Mouse (Mus musculus): ENCODE data around the gene Cldn9.
A peak's percentile ranks its signal among the peaks of the same experiment; 100 is the strongest.

The Cldn9 gene

GRCm38 (mm10) chr17:23683856-23684672 lies at the start of gene Cldn9:
TSS of gene Cldn9 (minus strand) at chr17:23684026.
- no peak for DNase-seq

GRCm38 (mm10) chr17:23730441-23730840 lies 46.6 kb upstream of the Cldn9 start:
- DNase-seq: no peak

- DNase-seq: peak; percentile 65 to 79
Measured at GRCm38 (mm10) chr17:23726758-23727142, 42.9 kb upstream of the Cldn9 start.

- peak; percentile 93 to 97 for DNase-seq
Measured at GRCm38 (mm10) chr17:23725999-23726757, 42.4 kb upstream of the Cldn9 start, which contains the start of gene Pkmyt1. TSS of gene Pkmyt1 (plus strand) at chr17:23726336.

- no peak for DNase-seq
Measured at GRCm38 (mm10) chr17:23725477-23725876, 41.7 kb upstream of the Cldn9 start.

- no peak for DNase-seq
Measured at GRCm38 (mm10) chr17:23722376-23723125, 38.7 kb upstream of the Cldn9 start, which contains the start of gene 1520401A03Rik. TSS of gene 1520401A03Rik (minus strand) at chr17:23722783.

- no peak for DNase-seq
Measured at GRCm38 (mm10) chr17:23721886-23722285, 38.1 kb upstream of the Cldn9 start.

GRCm38 (mm10) chr17:23719455-23719854 lies 35.6 kb upstream of the Cldn9 start:
- no peak for DNase-seq

- DNase-seq: no peak
Measured at GRCm38 (mm10) chr17:23717003-23717402, 33.2 kb upstream of the Cldn9 start.

GRCm38 (mm10) chr17:23706212-23706611 lies 22.4 kb upstream of the Cldn9 start:
- peak; percentile 89 to 91 for DNase-seq

GRCm38 (mm10) chr17:23705525-23706104 lies 21.8 kb upstream of the Cldn9 start:
- peak in 1 of 2 experiments; percentile 10 for DNase-seq

GRCm38 (mm10) chr17:23704741-23705140 lies 20.9 kb upstream of the Cldn9 start:
- DNase-seq: peak; percentile 13 to 43

- DNase-seq: no peak
Measured at GRCm38 (mm10) chr17:23703301-23703700, 19.5 kb upstream of the Cldn9 start.

- peak; percentile 94 to 97 for DNase-seq
Measured at GRCm38 (mm10) chr17:23700079-23700478, 16.3 kb upstream of the Cldn9 start.

GRCm38 (mm10) chr17:23699131-23700077 lies 15.6 kb upstream of the Cldn9 start:
- DNase-seq: peak; percentile 75 to 83

- no peak for DNase-seq
Measured at GRCm38 (mm10) chr17:23695801-23696200, 12.0 kb upstream of the Cldn9 start.

- no peak for DNase-seq
Measured at GRCm38 (mm10) chr17:23694491-23694890, 10.7 kb upstream of the Cldn9 start.

GRCm38 (mm10) chr17:23683226-23683625 lies 600 bp downstream of the Cldn9 start:
- DNase-seq: no peak

- no peak for DNase-seq
Measured at GRCm38 (mm10) chr17:23682530-23682929, 1.3 kb downstream of the Cldn9 start.

- DNase-seq: no peak
Measured at GRCm38 (mm10) chr17:23682092-23682491, 1.7 kb downstream of the Cldn9 start.

- no peak for DNase-seq
Measured at GRCm38 (mm10) chr17:23681086-23681485, 2.7 kb downstream of the Cldn9 start.
